Mouse (Mus musculus): ENCODE data around the gene Smim7. TPM values are rescaled to one million over a fixed set of nuclear protein-coding genes. Genes with fewer than 3 reads are reported as not detected.

Gene Smim7
- total RNA-seq, 1 experiment from 2014 or later: 82.9 TPM

GRCm38 (mm10) chr8:72548644-72549313, 22.1 kb downstream of the Smim7 start:
- peak; percentile 16 for ATAC-seq (replicated peaks; ENCODE audit: insufficient number of reproducible peaks, low FRiP score, low TSS enrichment, poor library complexity, severe bottlenecking)

DNA sequence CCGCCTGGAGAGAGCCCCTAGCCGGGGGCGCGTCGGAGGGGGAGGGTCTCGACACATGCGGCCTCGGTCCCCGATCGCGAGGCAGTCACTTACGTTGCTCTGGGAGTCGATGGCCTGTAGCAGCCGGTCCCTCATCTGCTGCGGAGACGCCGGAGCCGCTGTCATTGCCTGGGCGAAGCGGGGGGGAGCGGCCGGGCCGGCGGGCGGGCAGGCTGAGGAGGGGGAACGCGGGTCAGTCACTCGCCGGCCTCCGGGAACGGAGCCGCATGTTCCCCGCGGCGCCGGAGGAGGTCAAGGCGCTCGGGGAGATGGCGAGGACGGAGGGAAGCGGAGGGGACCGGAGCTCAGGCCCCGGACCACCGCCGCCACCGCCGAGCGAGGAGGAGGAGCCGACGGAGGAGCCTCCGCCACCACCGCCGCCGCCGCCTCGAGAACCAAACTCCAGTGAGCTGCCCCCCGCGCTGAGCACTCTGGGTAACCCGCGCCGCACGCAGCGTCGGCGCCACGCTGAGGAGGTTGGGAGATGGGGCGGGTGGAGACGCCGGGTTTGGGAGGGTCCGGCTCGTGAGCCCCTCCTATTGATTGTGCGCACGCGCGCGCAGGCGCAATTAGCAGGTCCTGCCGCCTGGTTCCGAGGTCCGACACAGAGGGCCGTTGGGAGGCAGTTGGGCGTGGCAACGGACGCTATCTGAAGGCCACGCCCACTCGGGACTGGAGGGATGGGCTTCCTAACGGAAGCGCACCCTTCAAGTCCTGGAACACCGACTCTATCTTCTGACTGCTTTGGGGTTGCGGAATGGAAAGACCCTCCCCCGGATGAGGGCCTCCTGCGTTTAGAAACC, 22.9 kb downstream of the Smim7 start, which contains the start of gene Med26:
Gene Med26 (minus strand): TSS at position 469 of the 842 bp plus-strand sequence.
- ATAC-seq (replicated peaks; ENCODE audit: insufficient number of reproducible peaks, low FRiP score, low TSS enrichment, poor library complexity, severe bottlenecking): peak; percentile 96

DNA sequence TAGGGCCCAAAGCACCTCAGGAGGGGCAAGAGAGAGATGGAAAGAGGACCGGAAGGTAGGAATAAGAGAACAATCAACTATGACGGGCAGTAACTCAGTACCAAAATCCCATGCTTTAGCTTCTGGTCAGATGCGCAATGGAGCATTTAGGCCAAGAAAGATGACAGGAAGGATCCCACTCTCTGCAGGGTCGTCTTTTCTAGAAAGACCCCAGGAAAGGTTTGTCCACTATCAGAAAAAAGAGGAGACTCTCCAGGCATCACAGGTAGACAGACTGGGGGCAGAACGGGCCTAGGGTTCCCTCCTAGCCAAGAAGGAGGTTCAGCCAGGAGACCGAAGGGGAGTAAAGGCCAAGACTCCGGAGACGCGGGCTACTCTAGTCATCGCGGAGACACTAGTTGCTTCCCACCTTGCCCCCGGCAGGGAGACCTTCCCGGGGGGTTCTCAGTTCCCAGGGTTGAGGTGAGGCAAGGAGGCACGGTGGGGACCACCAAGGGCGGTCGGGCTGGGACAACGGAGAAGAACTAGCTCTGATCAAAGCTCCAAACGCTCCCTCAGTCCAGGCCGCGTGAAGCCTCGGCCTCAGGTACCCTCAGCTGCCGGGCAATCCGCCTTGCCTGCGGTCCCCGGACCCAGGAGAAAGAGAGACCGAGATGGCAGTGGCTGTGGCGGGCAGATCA, 23.6 kb downstream of the Smim7 start:
- ATAC-seq (replicated peaks; ENCODE audit: insufficient number of reproducible peaks, low FRiP score, low TSS enrichment, poor library complexity, severe bottlenecking): no peak

- ATAC-seq (replicated peaks; ENCODE audit: insufficient number of reproducible peaks, low FRiP score, low TSS enrichment, poor library complexity, severe bottlenecking): no peak
Measured at GRCm38 (mm10) chr8:72539234-72539633, 31.7 kb downstream of the Smim7 start.

- ATAC-seq (replicated peaks; ENCODE audit: insufficient number of reproducible peaks, low FRiP score, low TSS enrichment, poor library complexity, severe bottlenecking): no peak
Measured at GRCm38 (mm10) chr8:72534888-72535287, 36.0 kb downstream of the Smim7 start.

GRCm38 (mm10) chr8:72532103-72532502, 38.8 kb downstream of the Smim7 start:
- no peak for ATAC-seq (replicated peaks; ENCODE audit: insufficient number of reproducible peaks, low FRiP score, low TSS enrichment, poor library complexity, severe bottlenecking)

DNA sequence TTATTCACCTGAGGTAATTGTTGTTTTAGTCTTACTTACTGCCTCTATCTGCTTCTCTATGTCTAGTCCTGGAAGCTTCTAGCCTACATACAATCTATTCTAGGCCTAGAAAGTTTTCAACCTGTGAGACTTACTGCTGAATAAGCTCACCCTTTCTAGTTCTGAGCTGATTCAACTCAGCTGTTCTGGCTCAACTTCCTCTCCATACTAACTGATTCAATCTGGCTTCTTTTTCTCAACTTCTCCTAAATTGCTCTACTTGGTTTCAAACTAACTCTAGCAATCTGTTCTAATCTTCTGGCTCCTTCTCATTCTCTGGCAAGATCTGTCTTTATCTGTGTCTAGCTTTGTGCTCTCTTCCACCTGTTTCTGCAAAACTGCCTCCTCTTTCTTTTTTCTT, 49.0 kb downstream of the Smim7 start:
- no peak for ATAC-seq (replicated peaks; ENCODE audit: insufficient number of reproducible peaks, low FRiP score, low TSS enrichment, poor library complexity, severe bottlenecking)

GRCm38 (mm10) chr8:72517421-72517988, 53.4 kb downstream of the Smim7 start:
- no peak for ATAC-seq (replicated peaks; ENCODE audit: insufficient number of reproducible peaks, low FRiP score, low TSS enrichment, poor library complexity, severe bottlenecking)

Other genes starting within 250 kb of the Smim7 start
- 48.6 to 98.2 TPM (median 55.6 TPM) in 3 replicates for gene Eps15l1, start 149.6 kb downstream of the Smim7 start, total RNA-seq (2017)
- 0.64 TPM in 1 of 3 replicates, not detected in the others for gene Calr3, start 127.2 kb downstream of the Smim7 start, total RNA-seq (2017)
- 1.2 to 3.6 TPM (median 3.4 TPM) in 3 replicates for gene 1700030K09Rik, start 127.2 kb downstream of the Smim7 start, total RNA-seq (2017)
- gene Cherp, start 95.9 kb downstream of the Smim7 start, total RNA-seq (2017): 16.7 to 20.2 TPM (median 18.6 TPM) in 3 replicates
- gene Slc35e1, start 78.5 kb downstream of the Smim7 start, total RNA-seq (2017): 35.6 to 42.2 TPM (median 39.3 TPM) in 3 replicates
- gene Med26, start 22.8 kb downstream of the Smim7 start, total RNA-seq (2017): 4.2 to 8.0 TPM (median 4.8 TPM) in 3 replicates
- gene Tmem38a, start 967 bp upstream of the Smim7 start, total RNA-seq (2017): 1.3 to 2.1 TPM (median 2.1 TPM) in 3 replicates
- 0.10 to 0.43 TPM in 2 of 3 replicates, not detected in the other for gene Nwd1, start 75.6 kb upstream of the Smim7 start, total RNA-seq (2017)
- 122 to 164 TPM (median 146 TPM) in 3 replicates for gene Sin3b, start 152.2 kb upstream of the Smim7 start, total RNA-seq (2017)
- 1.6 TPM in 1 of 3 replicates, not detected in the others for gene F2rl3, start 190.8 kb upstream of the Smim7 start, total RNA-seq (2017)